Mouse (Mus musculus) erythroblast, embryonic 14.5 days (primary cell): ENCODE results near the gene Tmem9.

Experiments
- GATA1 ChIP-seq: IDR thresholded peaks from 2 replicates; pipeline ENCODE4 v1.6.1; 2012; ENCODE audit warnings: low read length, inconsistent platforms, mixed read lengths
- TAL1 ChIP-seq: IDR thresholded peaks from 3 replicates; pipeline ENCODE4 v1.6.1; 2012; ENCODE audit warnings: low read length, inconsistent platforms, mixed read lengths

GRCm38 (mm10) chr1:136047894-136048293, 39.9 kb downstream of the Tmem9 start:
- no peak for TF ChIP-seq TAL1
- TF ChIP-seq GATA1: no peak
